Mouse (Mus musculus) T-cell, adult 66 days (primary cell): ENCODE measurements around the gene Dock9. TPM values are rescaled to one million over a fixed set of nuclear protein-coding genes. Genes with fewer than 3 reads are reported as not detected.

Source experiments
- total RNA-seq, 2 experiments: library from RNA; stranded (reverse); gene quantifications; 3 replicates in 1 of 2; 4 replicates in 1 of 2; pipeline ENCODE4 v1.2.4; 2023

The Dock9 gene
- total RNA-seq, result 10 to 100 TPM; 20.7 to 22.7 TPM

GRCm38 (mm10) chr14:121797457-121798410, at the start of gene Dock9:
Gene Dock9 (minus strand): TSS chr14:121797837.

DNA sequence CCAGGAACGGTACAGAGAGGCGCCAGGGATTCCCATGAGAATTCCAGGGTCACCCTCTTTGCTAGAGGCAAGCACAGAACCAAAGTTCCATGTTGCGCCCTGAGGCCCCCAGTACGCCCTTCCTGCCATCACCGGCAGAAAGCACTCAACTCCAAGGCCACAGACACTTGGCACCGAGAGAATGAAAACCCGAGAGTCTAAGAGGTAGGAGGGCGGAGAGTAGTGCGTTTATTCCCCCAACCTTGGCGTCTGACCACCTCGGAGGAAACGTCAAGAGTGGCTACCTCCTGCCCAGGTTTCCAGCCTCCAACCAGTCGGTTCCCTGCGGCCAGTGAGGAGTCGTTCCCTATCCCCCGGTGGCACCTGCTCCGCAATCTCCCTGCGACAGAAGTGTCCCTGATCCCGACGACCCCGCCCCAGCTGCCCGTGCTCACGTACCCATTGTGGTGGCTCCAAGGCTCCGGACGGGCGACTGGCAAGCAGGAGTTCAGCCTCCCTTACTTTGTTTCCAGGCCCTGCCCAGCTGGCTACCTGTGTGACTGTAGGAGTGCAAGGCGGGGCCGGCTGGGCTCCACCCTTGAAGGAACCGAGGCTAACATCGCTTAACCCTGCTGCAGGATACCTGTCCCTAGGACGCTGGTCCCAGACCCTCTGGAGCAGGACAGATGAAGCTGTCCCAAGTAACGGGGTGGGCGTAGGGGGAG, 292.7 kb downstream of the Dock9 start, which contains the start of gene Slc15a1:
Gene Slc15a1, minus strand, starts transcription at position 472 of the 704 bp plus-strand sequence.

Other genes starting within 250 kb of the Dock9 start
- gene Ubac2, start 80.8 kb upstream of the Dock9 start, total RNA-seq, result 100 to 1,000 TPM in 1 of 2 experiments, 10 to 100 TPM in 1; 96.6 to 108 TPM
- 10 to 100 TPM; 80.0 to 90.3 TPM for gene Gpr18, start 117.9 kb upstream of the Dock9 start, total RNA-seq
- 100 to 1,000 TPM; 126 to 147 TPM for gene Gpr183, start 167.4 kb upstream of the Dock9 start, total RNA-seq
- gene Timm8a2, start 236.8 kb upstream of the Dock9 start, total RNA-seq, result 1 to 10 TPM; 5.5 to 5.9 TPM